Mouse (Mus musculus) heart, embryonic 16.5 days (tissue): ENCODE data around the gene Cars. TPM values are rescaled to one million over a fixed set of nuclear protein-coding genes. Genes with fewer than 3 reads are reported as not detected.

ENCODE experiments used
- ATAC-seq: fragments of 200-750 bp; cut with Nextera tagmentation; replicated peaks from 2 replicates; pipeline ENCODE4 v1.8.0; 2017; ENCODE audit warnings: moderate number of reproducible peaks; ENCODE audit not compliant: insufficient read depth, low FRiP score; ENCODE audit errors: extremely low read depth
- H3K27ac ChIP-seq: fragments of 300-500 bp; sonication (generic); 2 replicates; pipeline ENCODE4 v1.5.1; 2014; ENCODE audit warnings: mild to moderate bottlenecking, low read length, control low read depth, moderate library complexity
- H3K27me3 ChIP-seq: fragments of 300-500 bp; sonication (generic); 2 replicates; pipeline ENCODE4 v1.6.1; 2014; ENCODE audit warnings: low read length, mixed read lengths; ENCODE audit not compliant: control insufficient read depth, insufficient read depth
- H3K36me3 ChIP-seq: fragments of 300-500 bp; sonication (generic); 2 replicates; pipeline ENCODE4 v1.6.1; 2014; ENCODE audit not compliant: control insufficient read depth, insufficient read depth
- H3K4me1 ChIP-seq: fragments of 300-500 bp; sonication (generic); 2 replicates; pipeline ENCODE4 v1.6.1; 2014; ENCODE audit warnings: low read length, mixed read lengths; ENCODE audit not compliant: control insufficient read depth, insufficient read depth
- H3K4me2 ChIP-seq: fragments of 300-500 bp; sonication (generic); 2 replicates; pipeline ENCODE4 v1.6.1; 2014; ENCODE audit warnings: low read depth, mild to moderate bottlenecking, control low read depth, low read length
- H3K4me3 ChIP-seq: fragments of 300-500 bp; sonication (generic); 2 replicates; pipeline ENCODE4 v1.5.1; 2014; ENCODE audit warnings: mild to moderate bottlenecking, control low read depth, low read length
- H3K9ac ChIP-seq: fragments of 300-500 bp; sonication (generic); 2 replicates; pipeline ENCODE4 v1.6.1; 2014; ENCODE audit warnings: low read length, control low read depth
- H3K9me3 ChIP-seq: fragments of 300-500 bp; sonication (generic); replicated peaks from 2 replicates; pipeline ENCODE4 v1.6.1; 2016; ENCODE audit warnings: low read length; ENCODE audit not compliant: control insufficient read depth
- WGBS: fragments of 180-500 bp; shearing (Covaris S2); extraction: QIAGEN DNeasy Blood & Tissue Kit; methylation state at CpG from one replicate; pipeline ENCODE4 v1.1.7; 2014; 5-methylcytosine and 5-hydroxymethylcytosine counted together
- polyA plus RNA-seq: library from polyadenylated mRNA; unstranded; fragments of >200 nt; fragmentation: Nextera tagmentation; extraction: Ambion mirVana; gene quantifications from 2 replicates; pipeline ENCODE4 v1.2.1, GENCODE M21; 2015

The Cars gene
- polyA plus RNA-seq, 1 experiment from 2014 or later: 35.0 TPM

- Histone ChIP-seq H3K4me3 (peak overlapping the region; percentile 85), H3K27me3 (no peaks in the 10 kb centered on the region), H3K4me2 (peak overlapping the region; percentile 74), H3K27ac (0 out of 2 replicates have a peak overlapping the region, but pooled peaks have one; percentile 29), H3K9ac (peak overlapping the region; percentile 84), H3K4me1 (peaks cover 8% of the 10 kb centered on the region), H3K9me3 (no peaks in the 10 kb centered on the region), H3K36me3 (no peaks in the 10 kb centered on the region)
- 7% methylated on average over 15 of the region's 15 CpGs for WGBS
- no peak for ATAC-seq
Observed at GRCm38 (mm10) chr7:143600231-143600740, 396 bp upstream of the Cars start.

GRCm38 (mm10) chr7:143594865-143595264 lies 5.0 kb downstream of the Cars start:
- H3K4me1 ChIP-seq: peaks cover 17% of the 10 kb centered on the region
- 44% methylated on average over 5 of the region's 5 CpGs for WGBS
- H3K4me2 ChIP-seq: no peak overlapping the region
- no peaks in the 10 kb centered on the region for H3K9me3 ChIP-seq
- no peaks in the 10 kb centered on the region for H3K27me3 ChIP-seq
- peaks cover 6% of the 10 kb centered on the region; the same call in 1 of the 2 replicates for H3K36me3 ChIP-seq
- H3K4me3 ChIP-seq: no peak overlapping the region
- ATAC-seq: no peak; the same call in 1 of the 2 replicates
- H3K27ac ChIP-seq: no peak overlapping the region
- no peak overlapping the region for H3K9ac ChIP-seq

DNA sequence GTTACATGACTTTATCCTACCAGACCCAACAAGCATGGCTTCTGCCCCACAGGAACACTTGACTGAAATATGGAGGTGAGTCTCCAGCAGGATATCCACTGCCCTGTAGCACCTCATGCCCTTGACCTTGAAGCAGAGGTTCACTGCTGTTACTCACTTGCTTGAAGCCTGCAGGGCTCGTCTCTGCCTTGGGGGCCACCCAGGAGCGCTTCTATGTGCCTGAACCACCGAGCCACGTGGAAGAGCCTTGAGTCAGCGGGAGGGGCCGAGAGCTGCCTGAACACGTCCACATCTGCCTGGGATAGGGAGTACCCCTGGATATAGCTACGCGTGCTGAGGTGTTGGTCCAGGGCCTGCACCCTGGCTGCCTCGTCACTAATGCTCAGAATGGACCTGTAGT lies 7.6 kb downstream of the Cars start:
- 88% methylated on average over 10 of the region's 10 CpGs for WGBS
- no peaks in the 10 kb centered on the region for H3K9me3 ChIP-seq

GRCm38 (mm10) chr7:143588006-143588405 lies 11.9 kb downstream of the Cars start:
- Histone ChIP-seq H3K4me1 (no peaks in the 10 kb centered on the region), H3K36me3 (peaks cover 42% of the 10 kb centered on the region), H3K9me3 (no peaks in the 10 kb centered on the region), H3K27me3 (no peaks in the 10 kb centered on the region), H3K27ac (no peak overlapping the region), H3K9ac (no peak overlapping the region), H3K4me2 (no peak overlapping the region), H3K4me3 (no peak overlapping the region)
- ATAC-seq: no peak
- 80% methylated on average over 4 of the region's 4 CpGs for WGBS

More for the DNA sequence above, 7.6 kb downstream of the Cars start:
- no peak for ATAC-seq
- Histone ChIP-seq H3K27ac (no peak overlapping the region), H3K36me3 (peaks cover 15% of the 10 kb centered on the region), H3K9ac (no peak overlapping the region), H3K4me1 (peaks cover 9% of the 10 kb centered on the region), H3K27me3 (no peaks in the 10 kb centered on the region), H3K4me3 (no peak overlapping the region), H3K4me2 (no peak overlapping the region)

DNA sequence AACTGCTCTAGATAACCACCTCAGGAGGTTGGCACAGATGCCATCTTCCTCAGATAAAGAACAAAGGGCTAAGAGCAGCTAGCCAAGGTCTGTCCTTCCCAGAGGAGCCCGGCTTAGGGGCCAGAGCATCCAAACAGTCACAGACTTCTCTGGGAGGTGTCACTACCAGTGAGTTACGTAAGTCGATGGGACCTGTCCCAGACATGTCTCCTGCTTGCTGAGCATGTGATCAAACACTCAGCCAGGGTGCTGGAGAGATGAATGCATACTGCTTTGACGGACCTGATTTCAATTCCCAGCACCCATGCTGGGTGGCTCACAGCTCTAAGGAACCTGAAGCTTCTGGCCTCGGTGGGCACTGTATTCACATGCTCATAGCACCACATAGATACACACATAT lies 12.3 kb downstream of the Cars start:
- no peaks in the 10 kb centered on the region for H3K9me3 ChIP-seq
- H3K9ac ChIP-seq: no peak overlapping the region
- peaks cover 47% of the 10 kb centered on the region for H3K36me3 ChIP-seq
- no peak overlapping the region for H3K4me3 ChIP-seq
- no peak overlapping the region for H3K4me2 ChIP-seq
- H3K27ac ChIP-seq: no peak overlapping the region
- no peak for ATAC-seq
- no peaks in the 10 kb centered on the region for H3K4me1 ChIP-seq
- no peaks in the 10 kb centered on the region for H3K27me3 ChIP-seq
- WGBS: 83% methylated on average over 5 of the region's 5 CpGs

GRCm38 (mm10) chr7:143583956-143584355 lies 15.9 kb downstream of the Cars start:
- 22% methylated on average over 3 of the region's 3 CpGs for WGBS
- Histone ChIP-seq H3K27me3 (no peaks in the 10 kb centered on the region), H3K9me3 (no peaks in the 10 kb centered on the region), H3K27ac (no peak overlapping the region), H3K36me3 (peaks cover 56% of the 10 kb centered on the region), H3K9ac (no peak overlapping the region), H3K4me2 (no peak overlapping the region), H3K4me3 (no peak overlapping the region), H3K4me1 (no peaks in the 10 kb centered on the region)
- no peak for ATAC-seq

DNA sequence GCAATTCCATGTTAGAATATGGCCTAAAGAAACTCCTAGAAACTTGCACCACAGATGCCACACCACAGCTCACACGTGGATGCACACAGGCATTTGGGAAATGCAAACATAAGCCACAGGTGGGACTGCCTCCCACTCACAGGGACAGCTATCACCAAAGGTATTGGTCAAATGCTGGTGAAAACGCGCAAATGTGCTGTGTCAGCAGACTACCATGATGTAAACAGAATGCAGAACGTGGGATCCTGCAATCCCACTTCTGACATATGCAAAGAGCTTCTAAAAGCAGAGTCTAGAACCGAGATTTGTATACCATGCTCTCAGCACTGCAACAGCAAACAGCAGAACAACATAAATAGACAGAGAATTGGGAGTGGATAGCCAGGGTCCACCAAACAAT lies 16.9 kb downstream of the Cars start:
- H3K9ac ChIP-seq: no peak overlapping the region
- H3K4me1 ChIP-seq: no peaks in the 10 kb centered on the region
- WGBS: 88% methylated on average over 5 of the region's 5 CpGs
- H3K36me3 ChIP-seq: peaks cover 51% of the 10 kb centered on the region
- H3K4me3 ChIP-seq: no peak overlapping the region
- no peaks in the 10 kb centered on the region for H3K9me3 ChIP-seq
- no peak overlapping the region for H3K4me2 ChIP-seq
- ATAC-seq: no peak
- H3K27ac ChIP-seq: no peak overlapping the region
- no peaks in the 10 kb centered on the region for H3K27me3 ChIP-seq

DNA sequence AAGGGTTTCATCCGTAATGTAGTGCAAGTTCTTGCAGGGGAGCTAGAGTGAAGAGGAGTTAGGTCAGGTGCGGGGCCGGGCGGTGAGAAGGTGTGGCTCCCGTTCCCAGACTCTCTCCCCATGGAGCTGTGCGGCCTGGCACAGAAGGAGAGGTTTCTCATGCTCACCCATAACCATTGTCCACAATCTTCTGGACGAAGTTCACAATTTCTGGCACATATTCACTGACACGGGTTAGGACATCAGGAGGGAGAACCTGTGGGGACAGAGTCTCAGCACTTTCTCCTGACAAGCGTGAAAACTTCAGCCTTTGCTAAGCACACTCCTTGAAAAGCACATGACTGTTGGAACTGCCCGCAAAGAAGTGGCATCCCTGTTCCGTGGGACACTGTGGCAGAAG lies 24.1 kb downstream of the Cars start:
- Histone ChIP-seq H3K36me3 (peaks cover 47% of the 10 kb centered on the region), H3K4me2 (no peak overlapping the region), H3K4me1 (no peaks in the 10 kb centered on the region), H3K27me3 (no peaks in the 10 kb centered on the region), H3K9ac (no peak overlapping the region), H3K27ac (no peak overlapping the region), H3K9me3 (no peaks in the 10 kb centered on the region), H3K4me3 (no peak overlapping the region)
- ATAC-seq: no peak
- WGBS: 88% methylated on average over 11 of the region's 11 CpGs

DNA sequence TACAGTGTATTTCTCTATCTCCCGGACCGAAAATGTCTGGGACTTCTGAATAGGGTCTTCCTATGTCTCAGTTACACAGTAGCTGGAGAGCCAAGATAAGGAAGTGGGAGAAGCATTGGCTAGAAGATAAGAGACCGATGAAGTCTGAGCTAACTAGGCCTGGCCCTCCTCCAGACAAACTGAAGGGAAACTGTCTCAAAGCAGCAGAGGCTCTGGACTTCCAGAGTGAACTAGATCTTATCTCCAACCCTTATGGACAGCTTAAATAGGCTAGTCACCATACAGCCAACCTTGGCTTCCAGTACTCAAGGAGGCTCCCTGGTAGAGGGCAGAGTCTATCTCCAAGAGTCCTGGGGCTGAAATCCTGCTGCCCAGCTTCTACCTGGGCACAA lies 34.2 kb downstream of the Cars start:
- no peak overlapping the region for H3K4me3 ChIP-seq
- WGBS: 53% methylated on average over 3 of the region's 3 CpGs
- H3K36me3 ChIP-seq: peaks cover 47% of the 10 kb centered on the region
- H3K27ac ChIP-seq: no peak overlapping the region
- no peaks in the 10 kb centered on the region for H3K27me3 ChIP-seq
- no peaks in the 10 kb centered on the region for H3K9me3 ChIP-seq
- no peaks in the 10 kb centered on the region for H3K4me1 ChIP-seq
- ATAC-seq: no peak
- no peak overlapping the region for H3K4me2 ChIP-seq
- no peak overlapping the region for H3K9ac ChIP-seq
